Mouse (Mus musculus) cortical plate, adult 2 months (tissue): ENCODE measurements at regions not wholly inside any gene's neighbourhood (a gene's known extent, or its start where the extent isn't known, plus 50 kb on each side); places are given as distances from the start of the nearest gene placed in this dataset.

ENCODE experiments used
- H3K27ac ChIP-seq: fragments of 200-500 bp; 2 replicates; pipeline ENCODE4 v1.5.1; 2012; ENCODE audit warnings: low read length, control low read depth, inconsistent platforms; ENCODE audit not compliant: insufficient read depth
- H3K4me1 ChIP-seq: fragments of 200-500 bp; 2 replicates; pipeline ENCODE4 v1.6.1; 2011; ENCODE audit warnings: low read length; ENCODE audit not compliant: control insufficient read depth, insufficient read depth
- H3K4me3 ChIP-seq: fragments of 200-500 bp; 2 replicates; pipeline ENCODE4 v1.5.1; 2011; ENCODE audit warnings: mild to moderate bottlenecking, low read length, control low read depth; ENCODE audit not compliant: insufficient read depth
- CTCF ChIP-seq: fragments of 200-500 bp; IDR thresholded peaks from 2 replicates; pipeline ENCODE4 v1.5.1; 2011; ENCODE audit warnings: mild to moderate bottlenecking, control low read depth, low read length; ENCODE audit not compliant: insufficient read depth; ENCODE audit errors: extremely low read depth
- POLR2A ChIP-seq: fragments of 200-500 bp; IDR thresholded peaks from 2 replicates; pipeline ENCODE4 v1.6.1; 2011; ENCODE audit warnings: mild to moderate bottlenecking, low read length, control low read depth; ENCODE audit not compliant: insufficient read depth; ENCODE audit errors: extremely low read depth

- TF ChIP-seq CTCF (no peak), POLR2A (no peak)
- no peak overlapping the region for H3K4me3 ChIP-seq
- H3K4me1 ChIP-seq = peaks cover 1% of the 10 kb centered on the region; the same call in 1 of the 2 replicates
- H3K27ac ChIP-seq = no peak overlapping the region
Observed at GRCm38 (mm10) chr10:17010047-17010446, 713.0 kb upstream of the Cited2 start.

DNA sequence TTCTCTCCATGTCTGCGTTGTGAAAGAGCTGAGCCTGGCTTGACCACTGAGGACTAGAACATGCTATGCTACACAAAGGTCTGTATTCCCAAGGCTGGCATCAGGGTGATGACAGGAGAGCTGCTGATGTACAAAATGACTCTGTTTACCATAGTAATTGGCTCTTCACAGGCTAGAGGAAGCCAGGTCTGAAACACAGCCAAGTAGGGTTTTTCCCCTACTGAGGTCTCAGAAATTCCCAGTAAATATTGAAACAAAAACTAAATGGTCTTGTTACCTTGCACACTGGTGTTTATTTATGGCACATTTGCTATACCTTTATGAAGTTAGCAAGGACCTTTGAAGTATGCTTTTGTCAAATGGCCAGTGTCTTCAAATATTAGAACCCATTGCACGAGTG, 711.1 kb upstream of the Cited2 start:
- H3K4me3 ChIP-seq = no peak overlapping the region
- H3K4me1 ChIP-seq = peaks cover 1% of the 10 kb centered on the region; the same call in 1 of the 2 replicates
- no peak overlapping the region for H3K27ac ChIP-seq
- TF ChIP-seq POLR2A = no peak
- no peak for TF ChIP-seq CTCF

DNA sequence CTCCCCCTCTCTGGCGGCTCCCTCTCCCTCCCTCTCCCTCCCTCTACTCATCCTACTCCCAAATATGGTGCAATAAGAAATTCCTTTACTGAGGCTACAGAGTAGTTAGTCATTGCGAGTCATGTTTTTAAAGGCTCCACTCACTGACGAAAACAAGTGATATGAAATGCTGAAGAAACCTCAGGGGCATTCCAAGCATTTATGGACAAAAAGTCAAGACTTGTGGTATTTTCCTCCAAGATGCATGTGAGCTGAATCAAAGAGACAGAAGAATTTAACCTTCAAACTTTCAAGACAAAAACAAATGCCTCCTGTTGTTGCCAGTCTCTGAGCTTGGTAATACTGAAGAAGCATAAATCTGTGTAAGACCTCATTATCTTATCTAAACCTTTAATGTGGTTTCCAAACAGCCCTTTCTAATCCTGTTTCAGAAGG, 710.5 kb upstream of the Cited2 start:
- TF ChIP-seq POLR2A = no peak
- TF ChIP-seq CTCF = no peak
- H3K27ac ChIP-seq = no peak overlapping the region
- H3K4me3 ChIP-seq = no peak overlapping the region
- H3K4me1 ChIP-seq = peaks cover 1% of the 10 kb centered on the region; the same call in 1 of the 2 replicates

GRCm38 (mm10) chr10:17014826-17015225, 708.2 kb upstream of the Cited2 start:
- Histone ChIP-seq H3K27ac (no peak overlapping the region), H3K4me3 (no peak overlapping the region), H3K4me1 (peaks cover 1% of the 10 kb centered on the region; the same call in 1 of the 2 replicates)
- TF ChIP-seq POLR2A (no peak), CTCF (no peak)

DNA sequence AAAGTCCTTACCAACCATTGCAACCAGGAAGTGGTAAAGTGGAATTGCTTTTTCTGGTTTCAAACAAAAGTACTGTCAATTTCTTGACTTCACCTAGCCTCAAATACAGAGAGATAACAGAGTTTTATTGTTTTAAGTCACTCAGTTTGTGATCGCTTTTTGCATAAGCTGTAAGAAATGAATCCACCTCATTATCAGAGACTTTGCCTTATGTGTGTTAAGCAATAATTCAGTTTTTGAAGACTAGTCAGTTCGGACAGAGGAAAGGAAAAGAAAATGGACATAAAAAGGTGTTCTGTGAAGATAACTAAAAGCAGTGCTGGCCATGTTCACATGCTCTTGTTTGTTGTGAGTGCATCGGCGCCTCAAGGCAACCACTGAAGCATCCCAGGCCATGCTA, 706.2 kb upstream of the Cited2 start:
- H3K4me3 ChIP-seq = no peak overlapping the region
- no peak for TF ChIP-seq CTCF
- no peak for TF ChIP-seq POLR2A
- H3K27ac ChIP-seq = no peak overlapping the region
- peaks cover 1% of the 10 kb centered on the region; the same call in 1 of the 2 replicates for H3K4me1 ChIP-seq

DNA sequence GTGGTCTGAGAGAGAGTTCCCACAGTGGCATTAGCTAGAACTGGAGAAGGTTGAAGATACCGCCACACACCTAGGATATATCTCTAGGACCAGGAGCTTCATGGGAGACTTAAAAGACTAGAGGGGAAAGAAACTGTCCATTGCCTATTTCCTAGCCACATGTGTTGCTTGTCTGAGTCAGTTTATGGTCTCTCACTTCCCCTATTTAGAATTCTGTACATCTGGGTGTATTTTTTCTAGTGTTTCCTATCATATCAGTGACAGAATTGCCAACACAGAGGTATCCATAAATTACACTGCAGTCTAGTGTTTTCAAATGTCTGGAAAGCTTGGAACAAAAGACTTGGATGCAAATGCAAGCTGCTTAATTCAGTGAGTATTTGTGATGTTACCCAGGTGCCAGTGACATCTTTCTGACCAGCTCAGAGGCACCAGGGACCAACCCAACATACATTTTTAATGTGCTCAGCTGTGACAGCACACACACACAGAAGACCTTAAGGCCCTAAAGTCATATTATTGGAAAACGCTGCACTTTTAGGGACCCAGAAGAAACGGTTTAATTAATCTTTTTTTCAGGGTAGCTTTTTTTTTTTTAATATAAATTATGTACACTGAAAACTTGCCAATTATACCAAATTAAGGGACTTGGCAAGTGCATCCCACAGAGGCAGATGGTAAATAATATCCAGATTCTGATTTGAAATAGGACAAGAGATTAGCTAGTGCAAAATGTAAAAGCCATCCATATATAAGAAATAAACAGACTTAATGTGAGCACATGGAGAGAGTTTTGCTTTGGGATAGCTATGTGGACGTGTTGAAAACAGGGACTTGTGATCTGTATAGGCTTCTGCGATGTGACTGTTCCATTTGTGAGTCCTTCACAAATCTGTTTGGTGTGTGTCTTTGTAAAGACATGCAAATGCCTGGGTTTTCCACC, 700.5 kb upstream of the Cited2 start:
- no peaks in the 10 kb centered on the region for H3K4me1 ChIP-seq
- H3K27ac ChIP-seq = no peak overlapping the region
- no peak overlapping the region for H3K4me3 ChIP-seq
- no peak for TF ChIP-seq CTCF
- no peak for TF ChIP-seq POLR2A

DNA sequence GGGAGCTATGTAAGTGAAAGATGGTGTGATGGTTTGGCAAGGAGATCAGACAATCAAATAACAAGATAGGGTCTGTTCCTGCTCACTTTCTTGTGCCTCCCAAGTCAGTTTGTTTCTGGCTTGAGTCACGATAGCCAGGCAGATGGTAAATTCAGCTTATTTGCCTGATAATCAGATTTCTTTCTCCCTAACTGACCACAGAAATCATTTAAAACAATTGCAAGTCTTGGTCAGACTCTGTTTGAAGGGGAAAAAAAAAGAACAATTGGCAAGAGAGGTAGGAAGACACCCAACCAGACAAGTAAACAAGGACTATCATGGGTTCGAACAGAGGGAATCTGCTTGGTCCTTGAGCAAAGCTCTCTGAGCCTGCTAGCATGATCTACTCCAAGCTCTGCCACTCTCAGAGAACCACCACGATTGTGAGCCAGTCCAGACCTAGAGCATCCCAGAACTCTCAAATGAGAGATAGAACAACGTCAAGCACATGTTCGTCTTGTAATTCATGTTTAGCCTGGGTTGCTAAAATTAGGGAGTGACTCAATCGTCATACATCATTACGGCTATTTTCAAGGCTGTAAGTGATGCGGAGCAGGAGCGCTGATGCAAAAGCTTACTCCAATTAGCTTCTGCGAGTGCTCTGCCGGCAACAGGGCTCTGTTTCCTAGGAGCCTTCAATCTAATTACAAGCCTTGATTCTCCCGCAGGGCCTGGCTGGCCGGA, 699.3 kb upstream of the Cited2 start:
- no peak for TF ChIP-seq CTCF
- no peak for TF ChIP-seq POLR2A
- Histone ChIP-seq H3K4me1 (no peaks in the 10 kb centered on the region), H3K27ac (no peak overlapping the region), H3K4me3 (no peak overlapping the region)

DNA sequence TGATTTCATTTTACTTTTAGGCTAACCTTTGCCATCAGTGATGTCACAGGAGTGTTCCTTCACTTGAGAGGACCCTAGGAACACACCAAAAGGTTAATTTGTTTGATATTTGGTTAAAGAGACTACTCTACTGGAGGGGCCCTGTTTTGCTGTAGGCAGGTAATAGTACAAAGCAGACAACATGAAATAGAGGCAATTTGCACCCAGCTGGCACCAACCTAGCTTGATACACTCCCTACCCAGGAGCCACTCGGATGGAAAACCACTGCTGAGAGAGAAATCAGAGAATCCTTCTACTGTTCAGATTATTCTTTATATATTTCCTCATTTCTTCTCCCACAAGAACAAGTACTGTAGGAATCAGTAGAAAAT, 698.7 kb upstream of the Cited2 start:
- TF ChIP-seq POLR2A (no peak), CTCF (no peak)
- H3K4me3 ChIP-seq = no peak overlapping the region
- no peak overlapping the region for H3K27ac ChIP-seq
- H3K4me1 ChIP-seq = no peaks in the 10 kb centered on the region

DNA sequence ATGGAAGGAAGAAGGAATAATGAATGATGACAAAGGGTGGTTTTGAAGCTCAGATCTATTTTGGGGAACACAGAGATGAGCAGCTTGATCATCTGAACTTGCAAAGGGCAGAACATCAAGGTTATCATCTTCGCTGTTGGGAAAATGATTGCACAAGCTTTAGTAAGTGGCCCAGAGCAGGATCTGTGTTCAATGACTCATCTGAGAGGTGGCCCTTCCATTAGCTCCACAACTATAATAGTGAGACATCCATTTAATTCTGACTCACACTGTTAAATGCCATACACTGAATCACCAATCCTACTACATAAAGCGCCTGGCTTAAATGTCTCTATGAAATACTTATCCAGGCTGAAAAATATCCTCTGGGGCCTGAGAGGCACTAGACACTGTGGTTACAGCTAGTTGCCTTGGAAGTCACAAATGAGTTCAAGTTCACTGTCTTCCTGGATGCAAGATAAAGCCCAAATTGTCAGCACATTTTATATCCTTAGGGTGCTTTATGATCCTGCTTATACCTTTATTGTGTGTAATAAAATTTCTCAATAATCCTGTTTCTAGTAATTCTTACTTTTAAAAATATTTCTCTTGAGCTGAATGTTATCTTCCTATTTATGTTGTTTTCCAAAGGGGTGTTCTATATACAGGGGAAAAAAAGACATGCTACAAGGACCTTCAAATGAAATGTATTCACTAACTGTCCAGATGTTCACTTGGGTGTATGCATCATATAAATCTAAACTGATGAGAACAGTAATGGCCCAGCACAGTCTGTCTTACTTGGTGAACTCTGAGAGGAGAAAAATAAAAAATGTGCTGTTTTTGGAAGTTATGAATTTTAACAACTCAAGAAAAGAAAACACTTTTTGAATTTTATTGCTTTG, 687.9 kb upstream of the Cited2 start:
- no peak for TF ChIP-seq POLR2A
- no peak for TF ChIP-seq CTCF
- Histone ChIP-seq H3K27ac (no peak overlapping the region), H3K4me1 (no peaks in the 10 kb centered on the region), H3K4me3 (no peak overlapping the region)
